Mouse (Mus musculus) kidney, adult 2 months (tissue): ENCODE results near the gene Itpr3.

ENCODE experiments used
- CTCF ChIP-seq: fragments of 200-500 bp; conservative IDR thresholded peaks from 2 replicates; pipeline ENCODE4 v1.5.1; 2011; ENCODE audit warnings: low read depth, mild to moderate bottlenecking, control low read depth, low read length, moderate library complexity, mixed read lengths; ENCODE audit not compliant: insufficient read depth, insufficient read length
- POLR2A ChIP-seq: fragments of 200-500 bp; IDR thresholded peaks from one replicate; pipeline ENCODE4 v1.6.1; 2011; ENCODE audit warnings: low read depth, low read length, control low read depth

DNA sequence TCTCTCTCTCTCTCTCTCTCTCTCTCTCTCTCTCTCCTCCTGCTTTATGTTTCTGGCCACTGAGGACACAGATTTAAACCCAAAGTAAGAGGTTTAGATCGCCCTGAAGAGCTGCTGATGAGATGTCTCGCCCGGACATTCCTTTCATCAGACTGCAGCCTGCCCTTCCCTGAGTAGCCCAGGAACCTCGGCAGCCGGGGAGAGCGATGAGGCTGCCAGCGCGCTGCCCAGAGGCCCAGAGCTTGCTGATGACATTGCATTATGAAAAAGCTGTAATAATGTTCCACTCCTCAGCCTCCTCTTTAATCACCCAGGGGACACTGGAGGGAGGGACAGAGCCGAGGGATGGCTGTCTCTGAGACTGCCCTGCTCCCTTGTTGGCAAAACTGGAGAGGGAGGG lies 83.2 kb downstream of the Itpr3 start:
- TF ChIP-seq CTCF (no peak), POLR2A (no peak)
